Mouse (Mus musculus) embryonic facial prominence, embryonic 11.5 days (tissue): Measurements from ENCODE around the gene Ltb4r1. TPM values are rescaled to one million over a fixed set of nuclear protein-coding genes. Genes with fewer than 3 reads are reported as not detected.

ENCODE experiments used
- ATAC-seq: fragments of 200-750 bp; cut with Nextera tagmentation; replicated peaks from 2 replicates; pipeline ENCODE4 v1.8.0; 2017; ENCODE audit warnings: low read depth; ENCODE audit not compliant: insufficient number of reproducible peaks, low FRiP score, low TSS enrichment
- DNase-seq: peaks from one replicate; pipeline ENCODE4 v3.0.0-alpha.2; 2015; ENCODE audit warnings: low spot score
- H3K27ac ChIP-seq: fragments of 300-500 bp; sonication (generic); replicated peaks from 2 replicates; pipeline ENCODE4 v1.5.1; 2014; ENCODE audit warnings: mild to moderate bottlenecking, low read depth, low read length, control low read depth
- H3K27me3 ChIP-seq: fragments of 300-500 bp; sonication (generic); 2 replicates; pipeline ENCODE4 v1.6.1; 2014; ENCODE audit warnings: mild to moderate bottlenecking, low read length, moderate library complexity, mixed read lengths; ENCODE audit not compliant: control insufficient read depth, insufficient read depth
- H3K36me3 ChIP-seq: fragments of 300-500 bp; sonication (generic); replicated peaks from 2 replicates; pipeline ENCODE4 v1.6.1; 2014; ENCODE audit warnings: low read depth, mild to moderate bottlenecking, low read length, moderate library complexity, mixed read lengths; ENCODE audit not compliant: control insufficient read depth, insufficient read depth
- H3K4me1 ChIP-seq: fragments of 300-500 bp; sonication (generic); 2 replicates; pipeline ENCODE4 v1.6.1; 2014; ENCODE audit warnings: low read length, mixed read lengths; ENCODE audit not compliant: control insufficient read depth, insufficient read depth
- H3K4me2 ChIP-seq: fragments of 300-500 bp; sonication (generic); 2 replicates; pipeline ENCODE4 v1.6.1; 2014; ENCODE audit warnings: low read depth, mild to moderate bottlenecking, control low read depth, low read length, moderate library complexity
- H3K4me3 ChIP-seq: fragments of 300-500 bp; sonication (generic); 2 replicates; pipeline ENCODE4 v1.5.1; 2014; ENCODE audit warnings: low read depth, low read length, control low read depth
- H3K9ac ChIP-seq: fragments of 300-500 bp; sonication (generic); replicated peaks from 2 replicates; pipeline ENCODE4 v1.6.1; 2014; ENCODE audit warnings: mild to moderate bottlenecking, control low read depth, low read length
- H3K9me3 ChIP-seq: fragments of 300-500 bp; sonication (generic); replicated peaks from 2 replicates; pipeline ENCODE4 v1.6.1; 2016; ENCODE audit warnings: mild to moderate bottlenecking, low read length, inconsistent platforms, mixed read lengths; ENCODE audit not compliant: control insufficient read depth
- WGBS: fragments of 180-500 bp; shearing (Covaris S2); extraction: QIAGEN DNeasy Blood & Tissue Kit; methylation state at CpG from one replicate; pipeline ENCODE4 v1.1.7; 2014; 5-methylcytosine and 5-hydroxymethylcytosine counted together
- polyA plus RNA-seq: library from polyadenylated mRNA; unstranded; fragments of >200 nt; fragmentation: Nextera tagmentation; extraction: Ambion mirVana; gene quantifications from 2 replicates; pipeline ENCODE4 v1.2.1, GENCODE M21; 2014

Ltb4r1 gene
- polyA plus RNA-seq: not detected in 2 replicates

- peaks cover 27% of the 10 kb centered on the region for H3K27me3 ChIP-seq
- H3K36me3 ChIP-seq: no peaks in the 10 kb centered on the region
- no peak within 1 kb of the TSS for H3K27ac ChIP-seq
- no peak within 1 kb of the TSS for H3K4me2 ChIP-seq
- ATAC-seq: no peak
- H3K9me3 ChIP-seq: no peaks in the 10 kb centered on the region
- WGBS: 76% methylated on average over 4 of the region's 4 CpGs
- H3K9ac ChIP-seq: no peak within 1 kb of the TSS
- peaks cover 6% of the 10 kb centered on the region; the same call in 1 of the 2 replicates for H3K4me1 ChIP-seq
- DNase-seq: no peak
- no peak within 1 kb of the TSS for H3K4me3 ChIP-seq
Measured at GRCm38 (mm10) chr14:55765696-55766095, at the start of gene Ltb4r1. Ltb4r1 (plus strand) TSS chr14:55765962.

- no peak overlapping the region for H3K27ac ChIP-seq
- H3K27me3 ChIP-seq: peaks cover 4% of the 10 kb centered on the region
- no peaks in the 10 kb centered on the region for H3K9me3 ChIP-seq
- H3K4me2 ChIP-seq: no peak overlapping the region
- H3K4me3 ChIP-seq: no peak overlapping the region
- no peak overlapping the region for H3K9ac ChIP-seq
- DNase-seq (no peak), ATAC-seq (no peak)
- H3K4me1 ChIP-seq: no peaks in the 10 kb centered on the region
- H3K36me3 ChIP-seq: peaks cover 3% of the 10 kb centered on the region; the same call in 1 of the 2 replicates
- WGBS: 96% methylated on average over 6 of the region's 6 CpGs
Measured at GRCm38 (mm10) chr14:55716271-55716670, 49.5 kb upstream of the Ltb4r1 start.

GRCm38 (mm10) chr14:55716884-55717283 lies 48.9 kb upstream of the Ltb4r1 start:
- DNase-seq (no peak), ATAC-seq (no peak)
- 42% methylated on average over 8 of the region's 8 CpGs for WGBS
- H3K9ac ChIP-seq: no peak overlapping the region
- H3K4me1 ChIP-seq: no peaks in the 10 kb centered on the region
- H3K36me3 ChIP-seq: peaks cover 3% of the 10 kb centered on the region; the same call in 1 of the 2 replicates
- no peak overlapping the region for H3K4me2 ChIP-seq
- H3K4me3 ChIP-seq: no peak overlapping the region
- H3K9me3 ChIP-seq: no peaks in the 10 kb centered on the region
- no peak overlapping the region for H3K27ac ChIP-seq
- peaks cover 4% of the 10 kb centered on the region for H3K27me3 ChIP-seq

- H3K36me3 ChIP-seq: peaks cover 3% of the 10 kb centered on the region; the same call in 1 of the 2 replicates
- no peaks in the 10 kb centered on the region for H3K4me1 ChIP-seq
- DNase-seq (no peak), ATAC-seq (no peak)
- no peak overlapping the region for H3K4me2 ChIP-seq
- no peaks in the 10 kb centered on the region for H3K9me3 ChIP-seq
- no peak overlapping the region for H3K27ac ChIP-seq
- 86% methylated on average over 6 of the region's 6 CpGs for WGBS
- H3K9ac ChIP-seq: no peak overlapping the region
- H3K27me3 ChIP-seq: no peaks in the 10 kb centered on the region
- H3K4me3 ChIP-seq: no peak overlapping the region
Measured at GRCm38 (mm10) chr14:55719737-55720136, 46.0 kb upstream of the Ltb4r1 start.

- ATAC-seq (no peak), DNase-seq (no peak)
- 89% methylated on average over 12 of the region's 12 CpGs for WGBS
- Histone ChIP-seq H3K27ac (no peak overlapping the region), H3K27me3 (no peaks in the 10 kb centered on the region), H3K4me1 (no peaks in the 10 kb centered on the region), H3K36me3 (peaks cover 3% of the 10 kb centered on the region; the same call in 1 of the 2 replicates), H3K4me2 (no peak overlapping the region), H3K9me3 (no peaks in the 10 kb centered on the region), H3K9ac (no peak overlapping the region), H3K4me3 (no peak overlapping the region)
Measured at GRCm38 (mm10) chr14:55720666-55721065, 45.1 kb upstream of the Ltb4r1 start.

- H3K9ac ChIP-seq: peak overlapping the region; percentile 72
- DNase-seq (no peak), ATAC-seq (no peak)
- H3K27ac ChIP-seq: no peak overlapping the region
- H3K4me3 ChIP-seq: peak overlapping the region; percentile 75
- WGBS: 78% methylated on average over 6 of the region's 6 CpGs
- H3K9me3 ChIP-seq: no peaks in the 10 kb centered on the region
- H3K4me2 ChIP-seq: peak overlapping the region; percentile 69
- no peaks in the 10 kb centered on the region for H3K27me3 ChIP-seq
- peaks cover 3% of the 10 kb centered on the region; the same call in 1 of the 2 replicates for H3K36me3 ChIP-seq
- H3K4me1 ChIP-seq: no peaks in the 10 kb centered on the region
Measured at GRCm38 (mm10) chr14:55721076-55721475, 44.7 kb upstream of the Ltb4r1 start.

- ATAC-seq: peak; percentile 96
- peak within 1 kb of the TSS; percentile 75 for H3K4me3 ChIP-seq
- peak within 1 kb of the TSS; percentile 72 for H3K9ac ChIP-seq
- peak within 1 kb of the TSS; percentile 56; the same call in 1 of the 2 replicates for H3K27ac ChIP-seq
- H3K9me3 ChIP-seq: no peaks in the 10 kb centered on the region
- peak; percentile 96 for DNase-seq
- H3K36me3 ChIP-seq: peaks cover 3% of the 10 kb centered on the region; the same call in 1 of the 2 replicates
- H3K4me2 ChIP-seq: peak within 1 kb of the TSS; percentile 69
- H3K4me1 ChIP-seq: no peaks in the 10 kb centered on the region
- WGBS: under 1% methylated on average over 50 of the region's 50 CpGs
- no peaks in the 10 kb centered on the region for H3K27me3 ChIP-seq
Measured at GRCm38 (mm10) chr14:55721700-55722437, 43.9 kb upstream of the Ltb4r1 start, which contains the start of gene Rabggta. Rabggta (minus strand) TSS chr14:55722263.

- 42% methylated on average over 8 of the region's 8 CpGs for WGBS
- Histone ChIP-seq H3K4me2 (peak overlapping the region; percentile 69), H3K27ac (no peak overlapping the region), H3K36me3 (peaks cover 3% of the 10 kb centered on the region; the same call in 1 of the 2 replicates), H3K27me3 (no peaks in the 10 kb centered on the region), H3K4me3 (peak overlapping the region; percentile 75), H3K9ac (peak overlapping the region; percentile 72), H3K9me3 (no peaks in the 10 kb centered on the region), H3K4me1 (no peaks in the 10 kb centered on the region)
- ATAC-seq (no peak), DNase-seq (no peak)
Measured at GRCm38 (mm10) chr14:55722438-55722945, 43.3 kb upstream of the Ltb4r1 start.
